Mouse (Mus musculus) cerebellum, adult (tissue): Measurements from ENCODE around the gene Gm4981.
"Not testable (repeated sequence)": the region's sequence is repeated elsewhere in the genome, so short reads cannot be mapped to it uniquely, and the experiment has no call there.

ENCODE experiments used
- ATAC-seq: cut with Nextera tagmentation; 2 replicates; pipeline ENCODE4 v1.9.2; 2017; ENCODE audit warnings: mild to moderate bottlenecking, moderate library complexity, mixed read lengths; ENCODE audit not compliant: insufficient number of reproducible peaks, low FRiP score, low TSS enrichment

Gm4981 gene

DNA sequence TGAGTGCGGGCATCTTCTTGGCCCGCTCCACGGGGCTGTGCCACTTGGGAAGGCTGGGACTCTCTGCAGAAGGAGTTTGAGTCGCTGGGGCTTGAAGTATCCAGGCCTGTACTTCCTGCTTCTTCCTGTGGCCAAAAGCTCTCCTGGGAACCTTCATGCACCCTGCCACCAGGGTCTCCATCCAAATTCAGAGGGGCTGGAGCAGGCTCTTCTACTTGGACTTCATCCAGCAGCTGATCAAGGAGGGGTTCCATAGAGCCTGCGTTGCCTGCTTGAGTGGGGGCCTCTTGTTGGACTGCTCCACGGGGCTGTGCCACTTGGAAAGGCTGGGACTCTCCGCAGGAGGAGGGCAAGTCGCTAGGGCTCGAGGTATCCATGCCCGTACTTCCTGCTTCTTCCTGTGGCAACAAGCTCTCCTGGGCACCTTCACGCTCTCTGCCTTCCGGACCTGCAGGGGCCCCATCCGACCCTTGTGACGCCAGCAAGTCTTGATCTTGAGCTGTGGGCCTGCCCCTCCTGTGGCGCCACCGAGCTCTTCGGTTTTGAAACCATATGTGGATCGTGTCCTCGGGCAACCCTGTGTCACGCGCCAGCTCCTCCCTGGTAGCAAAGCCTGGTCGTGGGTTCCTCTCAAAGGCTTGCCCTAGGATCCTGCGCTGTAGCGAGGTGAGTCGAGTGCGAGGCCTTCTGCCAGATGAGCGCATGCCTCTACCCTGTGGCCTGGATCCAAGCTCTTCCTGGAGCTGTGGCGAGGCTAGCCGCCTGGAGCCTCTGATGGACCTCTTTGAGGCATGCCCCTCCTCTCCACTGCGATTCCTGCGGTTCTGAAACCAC is 12.3 kb downstream of the Gm4981 start:
- not testable (repeated sequence) for ATAC-seq

DNA sequence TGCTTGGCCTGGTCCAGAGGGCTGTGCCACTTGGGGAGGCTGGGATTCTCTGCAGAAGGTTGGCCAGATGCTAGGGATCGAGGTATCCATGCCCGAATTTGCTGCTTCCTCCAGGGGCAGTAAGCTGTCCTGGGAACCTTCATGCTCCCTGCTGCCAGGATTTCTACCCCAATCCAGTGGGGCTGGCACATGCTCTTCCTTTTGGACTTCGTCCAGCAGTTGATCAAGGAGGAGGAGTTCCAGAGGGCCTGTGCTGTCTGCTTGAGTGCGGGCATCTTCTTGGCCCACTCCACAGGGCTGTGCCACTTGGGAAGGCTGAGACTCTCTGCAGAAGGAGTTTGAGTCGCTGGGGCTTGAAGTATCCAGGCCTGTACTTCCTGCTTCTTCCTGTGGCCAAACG is 13.3 kb downstream of the Gm4981 start:
- not testable (repeated sequence) for ATAC-seq

DNA sequence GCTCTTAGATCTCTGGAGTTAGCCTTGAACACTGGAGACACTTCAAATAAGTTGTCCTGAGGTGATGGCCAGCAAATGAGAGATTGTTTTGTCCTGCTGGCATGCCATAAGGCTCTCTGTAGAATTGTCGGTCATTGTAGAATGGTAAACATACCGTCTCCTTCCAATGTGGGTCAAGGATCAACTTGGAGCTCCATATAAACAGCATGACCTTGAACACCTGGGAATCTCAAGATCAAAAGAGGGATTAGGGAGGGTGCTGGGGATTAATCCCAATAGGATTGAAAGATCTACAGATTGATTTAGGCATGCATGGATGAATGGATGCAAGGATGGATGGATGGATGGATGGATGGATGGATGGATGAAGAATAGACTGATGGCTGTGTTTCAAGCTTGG is 14.9 kb downstream of the Gm4981 start:
- ATAC-seq = not testable (repeated sequence)

DNA sequence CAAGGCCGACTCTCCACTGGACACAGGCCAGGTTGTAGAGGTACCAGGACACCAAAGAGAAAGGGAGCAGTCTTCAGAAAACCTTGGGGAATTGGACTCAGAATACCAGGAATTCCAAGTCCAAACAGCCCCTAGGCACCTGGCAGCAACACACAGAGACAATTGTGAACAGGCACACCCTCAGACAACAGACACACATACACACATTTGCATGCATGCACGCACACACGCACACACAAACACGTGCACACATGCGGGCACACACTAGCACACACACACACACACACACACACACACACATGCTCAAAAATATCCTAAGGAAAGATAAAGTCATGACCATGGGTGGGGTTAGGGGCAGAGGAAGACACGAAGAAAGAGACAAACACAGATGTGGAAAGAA is 15.8 kb downstream of the Gm4981 start:
- ATAC-seq = no peak

DNA sequence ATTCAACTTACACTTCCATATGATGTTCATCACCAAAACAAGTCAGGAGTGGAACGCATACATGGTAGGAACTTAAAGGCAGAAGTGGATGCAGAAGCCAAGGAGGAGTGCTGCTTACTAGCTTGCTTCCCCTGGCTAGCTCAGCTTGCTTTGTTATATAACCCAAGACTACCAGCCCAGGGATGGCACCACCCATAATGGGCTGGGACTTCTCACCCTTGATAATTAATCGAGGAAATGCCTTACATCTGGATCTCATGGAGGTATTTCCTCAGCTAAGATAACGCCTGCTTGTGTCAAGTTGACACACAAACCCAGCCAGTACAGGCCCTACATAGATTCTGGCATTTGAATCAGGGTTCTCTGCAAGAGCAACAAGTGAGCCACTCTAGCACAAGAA is 19.1 kb downstream of the Gm4981 start:
- ATAC-seq = no peak

DNA sequence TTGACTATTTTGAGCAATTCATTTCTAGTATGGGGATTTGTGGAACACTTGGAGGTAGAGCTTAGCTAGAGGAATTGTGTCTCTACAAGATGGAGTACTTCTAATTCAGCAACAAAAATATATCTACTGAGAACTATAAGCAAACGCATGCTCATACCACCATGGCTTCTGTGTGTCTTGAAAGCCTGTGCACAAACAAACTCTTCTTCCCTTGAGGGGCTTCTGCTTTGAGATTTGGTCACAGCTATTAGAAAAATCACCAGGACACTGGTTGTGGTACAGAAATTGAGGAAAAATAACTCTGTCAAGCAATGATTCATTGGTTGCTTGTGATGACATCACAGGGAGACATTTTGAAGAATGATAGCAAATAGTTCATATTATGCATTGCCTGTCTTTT is 21.1 kb downstream of the Gm4981 start:
- ATAC-seq = no peak

DNA sequence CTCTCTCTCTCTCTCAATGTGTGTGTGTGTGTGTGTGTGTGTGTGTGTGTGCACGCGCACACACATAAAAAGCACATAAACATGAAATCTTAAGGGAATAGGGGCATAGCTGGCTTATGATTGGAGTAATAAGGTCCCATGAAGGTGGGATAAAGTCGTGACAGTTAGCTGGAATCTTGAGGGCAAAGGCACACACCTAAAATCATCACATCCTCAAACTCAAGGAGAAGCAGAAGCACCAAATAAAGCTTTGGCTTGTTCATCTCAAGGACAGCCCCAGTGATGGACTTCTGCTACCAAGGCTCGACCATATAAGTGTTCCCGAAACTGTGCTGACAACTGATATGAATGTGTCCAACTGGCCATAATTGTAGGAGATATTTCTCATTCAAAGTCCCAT is 21.6 kb downstream of the Gm4981 start:
- no peak for ATAC-seq

DNA sequence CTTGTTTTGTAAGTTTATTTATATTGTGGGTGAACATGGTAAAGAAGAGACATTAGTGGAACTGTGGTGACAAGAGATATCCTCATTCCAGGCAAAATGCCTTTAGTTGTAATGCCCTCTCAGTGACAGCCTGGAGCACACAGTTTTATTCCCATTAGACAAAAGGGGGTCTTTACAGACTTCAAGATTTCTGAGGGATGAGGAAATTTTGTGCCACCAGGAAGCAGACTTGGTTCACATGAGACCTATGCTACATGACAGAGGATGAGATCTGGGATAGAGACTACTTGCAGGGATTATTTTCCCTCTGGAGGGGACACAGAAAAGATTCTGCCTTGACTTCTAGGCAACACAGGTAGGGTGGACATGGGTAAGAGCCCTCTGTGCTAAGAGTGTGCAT is 22.0 kb downstream of the Gm4981 start:
- no peak for ATAC-seq

DNA sequence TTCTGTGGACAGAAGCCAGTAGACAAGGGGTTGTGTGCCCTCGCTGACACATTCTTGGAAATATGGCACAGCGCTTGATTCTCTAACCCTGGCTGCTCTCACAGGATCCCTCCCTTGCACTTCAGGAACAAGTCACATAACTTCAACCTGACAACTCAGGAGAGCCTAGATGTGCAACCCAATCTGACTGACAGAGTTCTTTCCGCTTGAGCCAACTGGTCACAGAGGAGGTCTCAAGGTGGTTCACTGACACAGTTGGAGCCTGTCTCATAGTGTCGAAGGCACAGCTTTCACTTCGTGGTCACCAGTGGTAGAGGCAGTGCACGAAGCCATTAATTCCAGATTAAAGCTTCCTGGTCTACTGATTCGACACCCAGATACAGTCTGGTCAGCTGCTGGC is 24.3 kb downstream of the Gm4981 start:
- no peak; the same call in 1 of the 2 replicates for ATAC-seq

DNA sequence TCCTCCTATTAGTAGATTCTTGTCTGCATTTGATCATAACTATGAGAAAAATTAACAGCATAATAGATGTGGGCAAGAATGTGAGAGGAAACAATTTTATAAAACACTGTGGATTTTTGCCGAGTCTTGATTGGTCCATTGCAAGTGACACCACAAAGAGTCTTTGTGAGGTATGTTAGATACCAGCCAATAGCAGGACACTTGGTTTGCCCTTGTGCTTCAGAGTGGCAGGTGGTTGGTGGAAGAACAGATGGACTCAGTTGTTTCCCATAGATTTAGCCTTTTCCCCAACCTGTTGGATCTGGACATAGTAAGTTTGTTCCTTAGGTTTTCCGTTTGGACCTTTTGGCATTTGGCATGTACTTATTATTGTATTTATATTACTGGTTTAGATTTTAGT is 25.3 kb downstream of the Gm4981 start:
- no peak for ATAC-seq

DNA sequence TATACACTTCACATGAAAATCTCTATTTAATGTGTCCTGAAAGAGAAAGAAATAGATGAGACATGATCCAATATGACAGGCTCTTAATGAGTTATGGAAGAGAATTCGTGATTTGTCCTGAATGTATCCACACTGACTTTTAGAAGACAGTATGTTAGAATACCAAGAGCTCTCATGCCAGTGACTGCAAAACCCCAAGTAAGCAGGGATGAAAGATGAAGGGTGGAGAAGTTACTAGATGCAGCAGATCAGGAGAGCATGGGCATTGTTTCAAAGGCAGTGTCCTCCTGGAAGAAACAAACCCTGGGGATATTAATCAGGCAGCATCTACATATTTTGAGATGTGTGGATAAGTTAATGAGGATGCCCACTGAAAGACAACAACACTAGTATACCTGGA is 26.0 kb downstream of the Gm4981 start:
- ATAC-seq = no peak

DNA sequence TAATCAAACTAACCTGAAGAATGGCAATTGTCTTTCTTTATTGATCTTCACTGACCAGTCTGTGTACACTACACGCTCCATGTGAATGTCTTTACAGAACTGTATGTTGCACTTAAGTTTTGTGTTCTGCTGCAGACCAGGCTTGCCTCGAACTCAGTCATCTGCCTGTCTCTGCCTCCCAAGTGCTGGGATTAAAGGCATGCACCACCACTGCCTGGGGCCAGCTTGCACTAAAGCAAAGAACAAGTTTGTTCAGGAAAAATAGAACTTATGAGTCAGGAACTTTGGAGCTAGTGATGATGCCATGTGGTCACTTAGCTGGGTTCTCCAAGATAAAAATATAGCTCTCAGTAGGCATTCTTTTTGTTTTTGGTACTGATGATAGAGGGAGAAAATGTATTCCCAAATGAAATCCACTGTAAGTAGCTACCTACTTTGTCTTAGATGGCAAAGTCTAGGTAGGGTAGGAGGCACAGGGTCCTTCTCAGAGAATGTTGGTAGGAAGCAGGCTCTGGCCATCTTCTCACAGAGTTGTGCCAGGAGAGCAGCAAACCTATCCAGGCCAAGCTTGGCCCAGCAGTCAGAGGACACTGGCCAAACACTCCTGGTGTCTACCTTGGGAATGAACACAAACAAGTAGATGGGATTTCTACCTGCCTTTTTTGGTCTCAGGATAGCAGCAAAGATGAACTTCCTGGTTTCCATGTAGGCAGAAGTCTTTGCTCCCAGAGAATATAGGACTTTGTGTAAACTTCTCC is 26.6 kb downstream of the Gm4981 start:
- no peak for ATAC-seq

DNA sequence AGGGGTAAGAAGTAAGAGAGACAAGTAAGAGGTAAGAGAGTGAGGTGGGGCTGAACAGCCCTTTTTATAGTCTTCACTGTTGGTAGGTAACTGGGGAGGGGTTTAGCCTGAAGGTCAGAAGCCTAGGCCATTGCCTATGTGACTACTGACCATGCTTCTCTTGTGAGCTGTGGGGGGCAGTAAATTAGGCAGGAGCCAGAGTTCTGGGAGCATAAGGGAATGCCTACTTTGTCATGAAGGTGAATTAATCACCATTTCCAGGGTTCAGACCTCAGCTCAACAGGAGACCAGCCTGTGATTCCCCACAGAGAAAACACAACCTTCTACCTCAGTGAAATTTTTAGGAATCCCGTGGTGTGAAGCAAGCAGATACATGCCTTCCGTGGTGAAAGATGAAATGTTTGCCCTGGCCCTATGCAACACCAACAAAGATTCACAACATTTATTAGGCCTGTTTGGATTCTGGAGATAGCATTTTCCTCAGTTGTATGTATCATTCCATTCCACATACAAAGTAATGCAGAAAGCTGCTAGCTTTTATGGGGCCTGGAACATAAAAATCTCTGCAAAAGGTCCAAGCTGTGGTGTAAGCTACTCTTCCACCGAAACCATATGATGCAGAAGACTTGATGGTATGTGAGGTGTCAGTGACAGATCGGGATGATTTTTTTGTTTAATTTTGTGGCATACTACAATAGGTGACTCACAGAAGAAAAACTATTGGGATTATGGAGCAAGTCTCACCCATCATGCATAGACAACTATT is 29.7 kb downstream of the Gm4981 start:
- ATAC-seq = no peak

DNA sequence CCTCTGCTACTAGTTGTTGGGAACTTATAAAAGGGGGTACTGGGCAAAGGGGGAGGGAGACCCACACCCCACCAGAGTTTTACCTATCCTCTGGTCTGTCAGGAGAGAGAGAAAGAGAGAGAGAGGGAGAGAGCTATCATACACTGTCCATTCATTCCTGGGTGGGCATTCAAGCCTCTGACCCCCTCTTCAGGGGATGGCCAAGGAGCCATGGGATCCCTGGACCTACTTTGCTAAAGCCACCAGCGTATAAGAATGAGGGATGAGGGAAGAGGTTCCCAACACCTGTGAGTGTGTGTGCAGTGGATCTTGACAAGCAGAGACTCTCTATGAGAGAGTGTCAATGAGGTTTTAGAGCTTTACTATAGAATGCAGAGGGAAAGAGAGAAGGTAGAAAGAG is 30.5 kb downstream of the Gm4981 start:
- no peak; the same call in 1 of the 2 replicates for ATAC-seq
